Mouse (Mus musculus) heart, postnatal 0 days (tissue): ENCODE results near the gene Tns3.

Experiments used
- CTCF ChIP-seq: IDR thresholded peaks from 2 replicates; pipeline ENCODE4 v1.5.1; 2016; ENCODE audit warnings: antibody characterized with exemption, control low read depth, low read depth
- EP300 ChIP-seq: IDR thresholded peaks from 2 replicates; pipeline ENCODE4 v1.6.1; 2016; ENCODE audit warnings: antibody characterized with exemption, low read depth

DNA sequence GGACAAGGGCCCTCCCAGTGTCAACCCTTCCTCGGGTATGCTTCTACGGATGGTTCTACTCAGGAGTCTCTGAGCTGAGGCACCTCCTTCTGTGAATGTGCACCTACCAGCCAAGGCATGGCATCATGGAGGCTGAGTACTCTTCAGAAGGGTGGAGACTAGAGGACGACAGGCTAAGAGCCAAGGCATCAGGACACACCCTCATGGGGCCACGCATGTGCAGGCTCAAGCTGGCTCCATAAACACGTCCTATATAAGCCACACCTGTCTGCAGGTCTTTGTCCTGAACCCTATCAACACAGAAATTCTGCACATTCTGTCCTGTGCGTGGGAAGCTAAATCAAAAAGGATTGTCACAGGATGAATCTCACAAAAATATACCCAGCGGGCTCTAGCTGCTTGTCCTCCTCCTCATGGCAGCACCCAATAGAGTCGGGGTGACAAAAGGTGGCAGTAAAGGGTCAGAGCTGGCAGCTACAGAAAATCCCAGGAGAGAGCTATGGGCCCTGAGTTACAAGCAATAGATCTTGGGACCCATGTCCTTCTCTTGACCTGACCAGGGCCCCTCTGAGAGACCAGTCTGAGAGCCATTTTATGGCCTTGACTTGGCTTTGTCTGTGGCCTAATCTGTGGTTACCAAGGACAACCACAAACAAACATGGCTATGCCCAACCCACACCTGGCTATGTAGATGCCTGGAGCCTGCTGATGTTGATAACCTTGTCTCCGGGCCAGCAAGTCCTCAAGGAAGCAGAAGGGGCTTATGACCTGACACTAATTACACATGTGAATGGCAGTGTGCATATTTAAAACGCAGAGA lies 82.0 kb downstream of the Tns3 start:
- TF ChIP-seq EP300 (no peak), CTCF (peak; percentile 27)
